Mouse (Mus musculus): ENCODE data around the gene Slc25a51. TPM values are rescaled to one million over a fixed set of nuclear protein-coding genes. Genes with fewer than 3 reads are reported as not detected.

Gene Slc25a51
- 73.4 TPM for total RNA-seq (2023)

GRCm38 (mm10) chr4:45408427-45409132 lies at the start of gene Slc25a51:
TSS of gene Slc25a51 (minus strand) at chr4:45408766.

Other genes with a start within 250 kb of the Slc25a51 start
- gene Frmpd1, start 223.9 kb downstream of the Slc25a51 start, total RNA-seq (2023) = 1.1 TPM
- gene Trmt10b, start 111.6 kb downstream of the Slc25a51 start, total RNA-seq (2023) = 11.5 TPM
- gene Dcaf10, start 66.7 kb downstream of the Slc25a51 start, total RNA-seq (2023) = 21.8 TPM
- 43.2 TPM for gene Exosc3, start 66.0 kb downstream of the Slc25a51 start, total RNA-seq (2023)
- 2.9 TPM for gene Shb, start 123.7 kb upstream of the Slc25a51 start, total RNA-seq (2023)

All from CD4-positive naive resting alpha-beta T cell, adult 57 days (primary cell).